Mouse (Mus musculus) lung, postnatal 14 days (tissue): ENCODE data around the gene Bak1.
"Not testable (repeated sequence)": the region's sequence is repeated elsewhere in the genome, so short reads cannot be mapped to it uniquely, and the experiment has no call there.

ENCODE experiments used
- DNase-seq: peaks from one replicate; pipeline ENCODE4 v3.0.0; 2021

Bak1 gene

GRCm38 (mm10) chr17:26977354-26977753, 51.5 kb downstream of the Bak1 start:
- not testable (repeated sequence) for DNase-seq

- DNase-seq: no peak
These were observed 53.4 kb downstream of the Bak1 start for GRCm38 (mm10) chr17:26975415-26975814.

- DNase-seq: no peak
These were observed 54.3 kb downstream of the Bak1 start for GRCm38 (mm10) chr17:26974547-26974946.

- peak; percentile 96 for DNase-seq
These were observed 55.9 kb downstream of the Bak1 start, which contains the start of gene Zbtb9 for GRCm38 (mm10) chr17:26972703-26973574. Gene Zbtb9 (plus strand): TSS chr17:26973167.

- DNase-seq: no peak
These were observed 56.7 kb downstream of the Bak1 start for GRCm38 (mm10) chr17:26972107-26972506.

GRCm38 (mm10) chr17:26971247-26971905, 57.4 kb downstream of the Bak1 start:
- DNase-seq: no peak

GRCm38 (mm10) chr17:26970221-26970620, 58.6 kb downstream of the Bak1 start:
- DNase-seq: no peak
